Mouse (Mus musculus) heart, embryonic 10.5 days (tissue): Measurements from ENCODE around the gene Krtap3-3. TPM values are rescaled to one million over a fixed set of nuclear protein-coding genes. Genes with fewer than 3 reads are reported as not detected.
"Not testable (repeated sequence)": the region's sequence is repeated elsewhere in the genome, so short reads cannot be mapped to it uniquely, and the experiment has no call there.

Source experiments
- DNase-seq: peaks from one replicate; pipeline ENCODE4 v3.0.0-alpha.2; 2017; ENCODE audit warnings: low spot score
- H3K27ac ChIP-seq: fragments of 300-500 bp; sonication (generic); 2 replicates; pipeline ENCODE4 v1.5.1; 2016; ENCODE audit warnings: mild to moderate bottlenecking
- H3K27me3 ChIP-seq: fragments of 300-500 bp; sonication (generic); 2 replicates; pipeline ENCODE4 v1.6.1; 2016; ENCODE audit warnings: mild to moderate bottlenecking; ENCODE audit not compliant: poor library complexity, insufficient read depth, severe bottlenecking
- H3K36me3 ChIP-seq: fragments of 300-500 bp; sonication (generic); 2 replicates; pipeline ENCODE4 v1.6.1; 2016; ENCODE audit warnings: mild to moderate bottlenecking, moderate library complexity
- H3K4me1 ChIP-seq: fragments of 300-500 bp; sonication (generic); 2 replicates; pipeline ENCODE4 v1.6.1; 2016; ENCODE audit warnings: mild to moderate bottlenecking
- H3K4me3 ChIP-seq: fragments of 300-500 bp; sonication (generic); 2 replicates; pipeline ENCODE4 v1.5.1; 2016; ENCODE audit warnings: mild to moderate bottlenecking, moderate library complexity
- H3K9me3 ChIP-seq: fragments of 300-500 bp; sonication (generic); 2 replicates; pipeline ENCODE4 v1.6.1; 2016; ENCODE audit warnings: mild to moderate bottlenecking, moderate library complexity
- WGBS: fragments of 180-500 bp; shearing (Covaris S2); methylation state at CpG from one replicate; pipeline ENCODE4 v1.1.7; 2016; 5-methylcytosine and 5-hydroxymethylcytosine counted together
- polyA plus RNA-seq: library from polyadenylated mRNA; unstranded; fragments of >200 nt; fragmentation: Nextera tagmentation; extraction: Ambion mirVana; gene quantifications from 2 replicates; pipeline ENCODE4 v1.2.1, GENCODE M21; 2016

Krtap3-3 gene
- not detected in 2 replicates for polyA plus RNA-seq

GRCm38 (mm10) chr11:99550765-99551164 is at the start of gene Krtap3-3:
TSS of gene Krtap3-3 (minus strand) at chr11:99550865.
- DNase-seq, result no peak
- Histone ChIP-seq H3K4me1 (no peaks in the 10 kb centered on the region), H3K36me3 (no peaks in the 10 kb centered on the region), H3K27ac (no peak within 1 kb of the TSS), H3K27me3 (no peaks in the 10 kb centered on the region), H3K4me3 (no peak within 1 kb of the TSS), H3K9me3 (no peaks in the 10 kb centered on the region)
- WGBS, result 61% methylated on average over 4 of the region's 4 CpGs

GRCm38 (mm10) chr11:99597742-99598141 is 47.1 kb upstream of the Krtap3-3 start, which contains the start of gene Krtap9-3:
TSS of gene Krtap9-3 (minus strand) at chr11:99598105.
- H3K27ac ChIP-seq, H3K4me3 ChIP-seq, H3K36me3 ChIP-seq, H3K4me1 ChIP-seq, DNase-seq, H3K27me3 ChIP-seq, H3K9me3 ChIP-seq: not testable (repeated sequence)
- WGBS, result 78% methylated on average over 6 of the region's 6 CpGs

GRCm38 (mm10) chr11:99590981-99591380 is 40.3 kb upstream of the Krtap3-3 start, which contains the start of gene Krtap1-3:
TSS of gene Krtap1-3 (minus strand) at chr11:99591339.
- 83% methylated on average over 6 of the region's 6 CpGs for WGBS
- Histone ChIP-seq H3K27ac (no peak within 1 kb of the TSS), H3K36me3 (no peaks in the 10 kb centered on the region), H3K4me1 (no peaks in the 10 kb centered on the region), H3K27me3 (no peaks in the 10 kb centered on the region), H3K9me3 (no peaks in the 10 kb centered on the region), H3K4me3 (no peak within 1 kb of the TSS)
- DNase-seq, result no peak

GRCm38 (mm10) chr11:99585096-99585495 is 34.4 kb upstream of the Krtap3-3 start:
- no peaks in the 10 kb centered on the region for H3K9me3 ChIP-seq
- no peak for DNase-seq
- WGBS, result 89% methylated on average over 7 of the region's 7 CpGs

GRCm38 (mm10) chr11:99583245-99583704 is 32.6 kb upstream of the Krtap3-3 start, which contains the start of gene Krtap1-4:
TSS of gene Krtap1-4 (minus strand) at chr11:99583654.
- 89% methylated on average over 5 of the region's 5 CpGs for WGBS
- no peak within 1 kb of the TSS for H3K27ac ChIP-seq
- no peaks in the 10 kb centered on the region for H3K9me3 ChIP-seq
- H3K4me3 ChIP-seq, result no peak within 1 kb of the TSS
- no peak for DNase-seq
- no peaks in the 10 kb centered on the region for H3K36me3 ChIP-seq
- H3K27me3 ChIP-seq, result 0 out of 2 replicates have a peak, but pooled peaks cover 5% of the 10 kb centered on the region
- no peaks in the 10 kb centered on the region for H3K4me1 ChIP-seq

More at GRCm38 (mm10) chr11:99585096-99585495, 34.4 kb upstream of the Krtap3-3 start:
- no peak overlapping the region for H3K4me3 ChIP-seq
- H3K4me1 ChIP-seq, result no peaks in the 10 kb centered on the region
- H3K27ac ChIP-seq, result no peak overlapping the region
- H3K27me3 ChIP-seq, result 0 out of 2 replicates have a peak, but pooled peaks cover 5% of the 10 kb centered on the region
- H3K36me3 ChIP-seq, result no peaks in the 10 kb centered on the region

- H3K4me3 ChIP-seq, result no peak overlapping the region
- H3K4me1 ChIP-seq, result no peaks in the 10 kb centered on the region
- DNase-seq, result no peak
- 0 out of 2 replicates have a peak, but pooled peaks cover 5% of the 10 kb centered on the region for H3K27me3 ChIP-seq
- no peaks in the 10 kb centered on the region for H3K36me3 ChIP-seq
- WGBS, result 80% methylated on average over 6 of the region's 6 CpGs
- no peak overlapping the region for H3K27ac ChIP-seq
- H3K9me3 ChIP-seq, result no peaks in the 10 kb centered on the region
Measured at GRCm38 (mm10) chr11:99581564-99581963, 30.9 kb upstream of the Krtap3-3 start.

- Histone ChIP-seq H3K4me3 (no peak overlapping the region), H3K9me3 (no peaks in the 10 kb centered on the region), H3K4me1 (no peaks in the 10 kb centered on the region), H3K27ac (no peak overlapping the region), H3K27me3 (0 out of 2 replicates have a peak, but pooled peaks cover 5% of the 10 kb centered on the region), H3K36me3 (no peaks in the 10 kb centered on the region)
- DNase-seq, result no peak
- 86% methylated on average over 5 of the region's 5 CpGs for WGBS
Measured at GRCm38 (mm10) chr11:99581051-99581450, 30.4 kb upstream of the Krtap3-3 start.

GRCm38 (mm10) chr11:99580636-99581035 is 30.0 kb upstream of the Krtap3-3 start, which contains the start of gene Krtap1-5:
TSS of gene Krtap1-5 (minus strand) at chr11:99581016.
- whole genome bisulfite sequencing, result 73% methylated on average over 6 of the region's 6 CpGs

GRCm38 (mm10) chr11:99574106-99574505 is 23.4 kb upstream of the Krtap3-3 start:
- under 1% methylated on average over 7 of the region's 7 CpGs for WGBS
- no peak overlapping the region for H3K27ac ChIP-seq
- DNase-seq, result peak; percentile 85
- no peaks in the 10 kb centered on the region for H3K4me1 ChIP-seq
- no peaks in the 10 kb centered on the region for H3K9me3 ChIP-seq
- H3K27me3 ChIP-seq, result no peaks in the 10 kb centered on the region
- H3K4me3 ChIP-seq, result no peak overlapping the region
- no peaks in the 10 kb centered on the region for H3K36me3 ChIP-seq

More at GRCm38 (mm10) chr11:99580636-99581035, 30.0 kb upstream of the Krtap3-3 start, which contains the start of gene Krtap1-5:
- Histone ChIP-seq H3K36me3 (no peaks in the 10 kb centered on the region), H3K27ac (no peak within 1 kb of the TSS), H3K4me3 (no peak within 1 kb of the TSS), H3K4me1 (no peaks in the 10 kb centered on the region), H3K27me3 (0 out of 2 replicates have a peak, but pooled peaks cover 5% of the 10 kb centered on the region), H3K9me3 (no peaks in the 10 kb centered on the region)
- no peak for DNase-seq

GRCm38 (mm10) chr11:99573164-99573563 is 22.5 kb upstream of the Krtap3-3 start:
- no peaks in the 10 kb centered on the region for H3K27me3 ChIP-seq
- H3K27ac ChIP-seq, result no peak overlapping the region
- H3K4me3 ChIP-seq, result no peak overlapping the region
- H3K9me3 ChIP-seq, result no peaks in the 10 kb centered on the region
- no peaks in the 10 kb centered on the region for H3K4me1 ChIP-seq
- 62% methylated on average over 4 of the region's 4 CpGs for WGBS
- no peaks in the 10 kb centered on the region for H3K36me3 ChIP-seq
- no peak for DNase-seq

GRCm38 (mm10) chr11:99566530-99566929 is 15.9 kb upstream of the Krtap3-3 start, which contains the start of gene Krtap3-1:
TSS of gene Krtap3-1 (minus strand) at chr11:99566630.
- H3K9me3 ChIP-seq, result no peaks in the 10 kb centered on the region
- no peak for DNase-seq
- no peak within 1 kb of the TSS for H3K27ac ChIP-seq
- no peaks in the 10 kb centered on the region for H3K27me3 ChIP-seq
- no peaks in the 10 kb centered on the region for H3K36me3 ChIP-seq
- no peak within 1 kb of the TSS for H3K4me3 ChIP-seq
- no peaks in the 10 kb centered on the region for H3K4me1 ChIP-seq
- WGBS, result 86% methylated on average over 7 of the region's 7 CpGs

- H3K36me3 ChIP-seq, result no peaks in the 10 kb centered on the region
Measured at GRCm38 (mm10) chr11:99562580-99562979, 11.9 kb upstream of the Krtap3-3 start.

GRCm38 (mm10) chr11:99559366-99559765 is 8.7 kb upstream of the Krtap3-3 start, which contains the start of gene Gm11939:
TSS of gene Gm11939 (minus strand) at chr11:99559466.
- Histone ChIP-seq H3K4me1 (no peaks in the 10 kb centered on the region), H3K4me3 (no peak within 1 kb of the TSS), H3K36me3 (no peaks in the 10 kb centered on the region), H3K27me3 (no peaks in the 10 kb centered on the region), H3K27ac (no peak within 1 kb of the TSS), H3K9me3 (no peaks in the 10 kb centered on the region)
- DNase-seq, result no peak
- WGBS, result 92% methylated on average over 9 of the region's 9 CpGs

More at GRCm38 (mm10) chr11:99562580-99562979, 11.9 kb upstream of the Krtap3-3 start:
- 80% methylated on average over 6 of the region's 6 CpGs for WGBS
- no peak overlapping the region for H3K27ac ChIP-seq
- no peak overlapping the region for H3K4me3 ChIP-seq
- no peaks in the 10 kb centered on the region for H3K27me3 ChIP-seq
- no peak for DNase-seq
- H3K4me1 ChIP-seq, result no peaks in the 10 kb centered on the region
- H3K9me3 ChIP-seq, result no peaks in the 10 kb centered on the region
